Mouse (Mus musculus): Measurements from ENCODE around the gene Oas1h.

- TF ChIP-seq CTCF (IDR thresholded peaks at IDR 0.05; ENCODE audit: low read depth, low read length) (no peak), POLR2A (IDR thresholded peaks at IDR 0.05; ENCODE audit: extremely low read depth, insufficient read depth, low read length) (no peak)
Measured at GRCm38 (mm10) chr5:120818999-120819398, 42.2 kb upstream of the Oas1h start.

Measured in liver, adult 2 months (tissue).